Mouse (Mus musculus): ENCODE results near the gene Sln. TPM values are rescaled to one million over a fixed set of nuclear protein-coding genes. Genes with fewer than 3 reads are reported as not detected.

Sln gene
- polyA plus RNA-seq (2014; fragmentation: Illumina TruSeq; extraction: RNeasy Lipid Tissue Mini Kit (QIAGEN cat#74804); ENCODE audit: low read depth, low replicate concordance) = not detected

GRCm38 (mm10) chr9:53849864-53850263, at the start of gene Sln:
TSS of gene Sln (plus strand) at chr9:53850164.

Other genes starting within 250 kb of the Sln start
- 272 TPM for gene Acat1, start 239.8 kb upstream of the Sln start, polyA plus RNA-seq (2014; fragmentation: Illumina TruSeq; extraction: RNeasy Lipid Tissue Mini Kit (QIAGEN cat#74804); ENCODE audit: low read depth, low replicate concordance)
- gene Cul5, start 180.2 kb upstream of the Sln start, polyA plus RNA-seq (2014; fragmentation: Illumina TruSeq; extraction: RNeasy Lipid Tissue Mini Kit (QIAGEN cat#74804); ENCODE audit: low read depth, low replicate concordance) = 26.4 TPM
- gene Rab39, start 143.9 kb upstream of the Sln start, polyA plus RNA-seq (2014; fragmentation: Illumina TruSeq; extraction: RNeasy Lipid Tissue Mini Kit (QIAGEN cat#74804); ENCODE audit: low read depth, low replicate concordance) = 0.82 TPM
- gene Slc35f2, start 78.6 kb upstream of the Sln start, polyA plus RNA-seq (2014; fragmentation: Illumina TruSeq; extraction: RNeasy Lipid Tissue Mini Kit (QIAGEN cat#74804); ENCODE audit: low read depth, low replicate concordance) = not detected
- not detected for gene Elmod1, start 125.1 kb downstream of the Sln start, polyA plus RNA-seq (2014; fragmentation: Illumina TruSeq; extraction: RNeasy Lipid Tissue Mini Kit (QIAGEN cat#74804); ENCODE audit: low read depth, low replicate concordance)
- gene Tnfaip8l3, start 218.2 kb downstream of the Sln start, polyA plus RNA-seq (2014; fragmentation: Illumina TruSeq; extraction: RNeasy Lipid Tissue Mini Kit (QIAGEN cat#74804); ENCODE audit: low read depth, low replicate concordance) = 1.8 TPM

Measured in liver, adult 10 weeks (tissue).